Mouse (Mus musculus) heart, adult 2 months (tissue): ENCODE measurements around the gene Dnajc5.

Experiments used
- CTCF ChIP-seq: fragments of 200-600 bp; IDR thresholded peaks from 2 replicates; pipeline ENCODE4 v1.8.1; 2022; ENCODE audit warnings: antibody characterized with exemption, mild to moderate bottlenecking, moderate library complexity
- EP300 ChIP-seq: fragments of 200-500 bp; IDR thresholded peaks from 2 replicates; pipeline ENCODE4 v1.6.1; 2011; ENCODE audit warnings: low read depth, low read length, control low read depth; ENCODE audit not compliant: insufficient read depth
- POLR2A ChIP-seq: fragments of 200-500 bp; IDR thresholded peaks from 2 replicates; pipeline ENCODE4 v1.6.1; 2011; ENCODE audit warnings: mild to moderate bottlenecking, low read depth, low read length, control low read depth; ENCODE audit not compliant: insufficient read depth

GRCm38 (mm10) chr2:181572921-181573920, 52.9 kb downstream of the Dnajc5 start:
- TF ChIP-seq POLR2A (no peak), CTCF (no peak), EP300 (0 out of 2 replicates have a peak, but pooled peaks have one; percentile 7)
